Mouse (Mus musculus) liver, adult 2 months (tissue): ENCODE results near the gene Hmgn1. TPM values are rescaled to one million over a fixed set of nuclear protein-coding genes. Genes with fewer than 3 reads are reported as not detected.

Experiments used
- DNase-seq: peaks from one replicate; pipeline ENCODE4 v3.0.0-alpha.2; 2011; ENCODE audit warnings: low read depth, low spot score; ENCODE audit errors: extremely low read depth
- H3K27ac ChIP-seq: fragments of 200-500 bp; replicated peaks from 2 replicates; pipeline ENCODE4 v1.5.1; 2012; ENCODE audit warnings: low read depth, mild to moderate bottlenecking, control low read depth, inconsistent platforms, low read length; ENCODE audit not compliant: insufficient read depth
- H3K27me3 ChIP-seq: fragments of 200-500 bp; 2 replicates; pipeline ENCODE4 v1.6.1; 2012; ENCODE audit warnings: mild to moderate bottlenecking, moderate library complexity, low read length, inconsistent platforms; ENCODE audit not compliant: control insufficient read depth, insufficient read depth
- H3K36me3 ChIP-seq: fragments of 200-500 bp; 2 replicates; pipeline ENCODE4 v1.6.1; 2012; ENCODE audit warnings: low read length, inconsistent platforms; ENCODE audit not compliant: control insufficient read depth, insufficient read depth
- H3K4me1 ChIP-seq: fragments of 200-500 bp; 2 replicates; pipeline ENCODE4 v1.6.1; 2011; ENCODE audit warnings: low read length; ENCODE audit not compliant: control insufficient read depth, insufficient read depth
- H3K4me3 ChIP-seq: fragments of 200-500 bp; 2 replicates; pipeline ENCODE4 v1.5.1; 2011; ENCODE audit warnings: low read depth, mild to moderate bottlenecking, control low read depth, low read length, moderate library complexity; ENCODE audit not compliant: insufficient read depth
- H3K79me2 ChIP-seq: fragments of 200-500 bp; 2 replicates; pipeline ENCODE4 v1.6.1; 2012; ENCODE audit warnings: inconsistent platforms, mild to moderate bottlenecking, low read length, moderate library complexity; ENCODE audit not compliant: control insufficient read depth, insufficient read depth
- H3K9ac ChIP-seq: fragments of 200-500 bp; 2 replicates; pipeline ENCODE4 v1.6.1; 2012; ENCODE audit warnings: low read depth, mild to moderate bottlenecking, control low read depth, inconsistent platforms, low read length
- CTCF ChIP-seq: fragments of 200-500 bp; IDR thresholded peaks from 2 replicates; pipeline ENCODE4 v1.5.1; 2011; ENCODE audit warnings: low read depth, low read length, control low read depth
- POLR2A ChIP-seq: fragments of 200-500 bp; IDR thresholded peaks from 2 replicates; pipeline ENCODE4 v1.6.1; 2011; ENCODE audit warnings: low read length, control low read depth; ENCODE audit not compliant: insufficient read depth; ENCODE audit errors: extremely low read depth
- WGBS: fragments of 180-500 bp; shearing (Covaris S2); methylation state at CpG from one replicate; pipeline ENCODE4 v1.1.7; 2018; 5-methylcytosine and 5-hydroxymethylcytosine counted together
- polyA plus RNA-seq: library from polyadenylated mRNA; depleted of rRNA; stranded (reverse); fragments of >200 nt; gene quantifications from 2 replicates; pipeline ENCODE4 v1.2.3, GENCODE M21; 2012
- total RNA-seq: library from RNA; depleted of rRNA; stranded (reverse); fragments of >200 nt; gene quantifications from 2 replicates; pipeline ENCODE4 v1.2.3, GENCODE M21; 2014

The Hmgn1 gene
- total and polyA plus RNA-seq, 2 experiments, result 11.4 to 48.3 TPM

DNA sequence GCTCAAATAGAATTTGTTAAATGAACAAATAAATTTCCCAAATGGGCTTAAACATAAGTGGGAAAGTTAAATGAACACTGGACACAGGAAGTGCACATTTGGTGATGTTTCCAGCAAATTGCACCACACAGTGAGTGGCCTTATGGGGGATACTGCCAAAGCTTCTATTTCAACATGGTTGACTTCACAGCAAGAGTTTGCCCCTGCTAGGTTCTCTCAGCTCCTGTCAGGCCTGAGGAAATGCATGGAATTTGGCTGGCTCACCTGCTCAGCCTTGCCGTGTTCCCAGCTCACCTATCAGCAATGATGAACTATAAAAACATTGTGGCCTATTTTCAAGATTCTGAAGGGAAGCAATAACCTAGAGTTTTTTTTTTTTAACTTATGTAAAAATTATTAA is 33.4 kb upstream of the Hmgn1 start:
- Histone ChIP-seq H3K27me3 (peaks cover 3% of the 10 kb centered on the region; the same call in 1 of the 2 replicates), H3K36me3 (no peaks in the 10 kb centered on the region), H3K79me2 (no peaks in the 10 kb centered on the region), H3K4me1 (no peaks in the 10 kb centered on the region), H3K27ac (no peak overlapping the region), H3K4me3 (no peak overlapping the region), H3K9ac (no peak overlapping the region)
- no peak for DNase-seq
- TF ChIP-seq CTCF (no peak), POLR2A (no peak)
- WGBS, result 95% methylated on average over 1 of the region's 1 CpGs

DNA sequence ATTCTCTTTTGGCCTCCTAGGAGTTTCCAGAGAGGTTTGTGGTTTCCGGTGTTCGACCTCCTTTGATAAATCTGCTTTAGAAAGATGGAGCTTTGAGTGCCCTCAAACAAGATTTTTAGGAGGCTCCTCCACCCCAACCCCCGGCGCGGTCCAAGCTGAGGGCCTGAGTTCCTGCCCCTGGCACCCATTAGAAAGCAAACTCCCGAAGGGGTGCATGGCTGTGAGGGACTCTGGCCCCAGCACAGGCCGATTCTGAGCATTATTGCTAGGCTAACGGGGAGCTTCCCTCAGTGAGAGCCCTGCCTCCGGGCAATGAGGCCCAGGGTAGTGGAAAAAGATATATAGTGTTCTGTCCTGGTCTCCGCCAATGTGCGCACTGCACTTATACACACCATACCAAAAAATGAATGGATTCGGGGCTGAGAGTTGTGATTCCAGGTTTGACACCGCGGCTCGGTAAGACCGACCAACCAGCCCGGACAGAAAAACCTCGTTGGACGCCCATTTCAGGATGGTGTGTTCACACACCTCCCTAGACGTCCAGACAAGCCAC is 32.3 kb upstream of the Hmgn1 start:
- WGBS, result 89% methylated on average over 20 of the region's 20 CpGs
- DNase-seq, result no peak
- peaks cover 3% of the 10 kb centered on the region; the same call in 1 of the 2 replicates for H3K27me3 ChIP-seq
- no peak for TF ChIP-seq POLR2A
- no peak for TF ChIP-seq CTCF
- H3K79me2 ChIP-seq, result no peaks in the 10 kb centered on the region
- no peak overlapping the region for H3K27ac ChIP-seq
- H3K9ac ChIP-seq, result no peak overlapping the region; the same call in 1 of the 2 replicates
- H3K4me1 ChIP-seq, result no peaks in the 10 kb centered on the region
- H3K36me3 ChIP-seq, result no peaks in the 10 kb centered on the region
- no peak overlapping the region for H3K4me3 ChIP-seq

DNA sequence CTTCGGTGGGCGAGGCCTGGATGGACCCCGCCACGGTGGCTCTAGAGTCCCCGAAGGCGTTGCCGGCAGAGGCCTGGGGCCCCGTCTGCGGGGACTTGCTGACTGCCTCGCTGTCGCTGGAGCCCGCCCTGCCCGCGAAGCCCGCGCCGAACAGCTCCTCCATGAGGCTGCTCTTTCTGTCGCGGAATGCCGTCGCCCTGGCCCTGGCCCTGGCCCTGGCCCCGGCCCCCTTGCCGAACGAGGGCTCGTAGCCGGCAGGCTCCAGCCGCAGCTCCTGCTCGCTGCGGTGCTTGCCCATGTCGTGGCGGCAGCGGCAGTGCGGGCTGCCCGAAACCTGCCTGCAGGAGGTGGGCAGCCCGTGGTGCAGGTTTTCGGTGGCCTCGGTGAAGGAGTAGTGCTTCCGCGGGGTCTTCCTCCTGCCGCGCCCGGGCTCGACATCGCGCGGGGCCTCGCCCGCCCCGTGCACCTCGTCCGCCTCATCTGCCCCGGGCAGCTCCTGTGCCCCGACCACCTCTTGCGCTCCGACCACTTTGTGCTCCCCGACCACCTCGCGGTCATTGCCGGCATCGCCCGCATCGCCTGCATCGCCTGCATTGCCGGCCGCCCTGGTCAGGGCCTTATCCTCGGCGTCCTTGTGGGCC is 31.7 kb upstream of the Hmgn1 start:
- no peak for DNase-seq
- Histone ChIP-seq H3K27ac (no peak overlapping the region), H3K79me2 (no peaks in the 10 kb centered on the region), H3K4me3 (peak overlapping the region; percentile 54; the same call in 1 of the 2 replicates), H3K27me3 (peaks cover 3% of the 10 kb centered on the region; the same call in 1 of the 2 replicates), H3K36me3 (no peaks in the 10 kb centered on the region), H3K4me1 (no peaks in the 10 kb centered on the region), H3K9ac (peak overlapping the region; percentile 77)
- WGBS, result 5% methylated on average over 67 of the region's 67 CpGs
- TF ChIP-seq POLR2A (no peak), CTCF (peak; percentile 29; the same call in 1 of the 2 replicates)

DNA sequence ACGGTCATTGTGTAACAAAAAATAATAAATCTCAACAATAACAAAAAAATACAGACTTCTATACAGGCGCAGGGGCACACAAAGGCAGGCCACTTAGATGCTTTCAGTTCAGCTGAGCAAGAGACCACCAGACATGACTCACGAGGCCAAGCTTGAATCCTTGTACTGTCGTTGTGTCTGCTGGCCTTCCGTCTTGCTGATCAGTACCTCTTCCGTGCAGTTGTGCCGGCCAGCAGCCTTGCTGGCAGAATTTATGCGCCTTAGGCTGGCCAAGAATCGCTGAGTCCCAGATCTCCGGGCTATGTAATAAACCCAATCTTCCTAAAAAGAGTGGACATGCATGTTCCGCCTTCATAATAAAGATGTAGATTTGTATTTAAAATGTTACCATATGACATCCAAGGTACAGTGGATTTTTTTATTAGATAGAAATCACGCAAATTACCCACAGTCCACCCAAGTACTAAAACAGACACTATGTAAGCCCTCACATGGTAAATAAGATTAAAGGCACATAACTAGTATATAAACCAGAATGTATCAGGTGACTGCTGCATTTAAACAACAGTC is 31.1 kb upstream of the Hmgn1 start:
- Histone ChIP-seq H3K4me1 (no peaks in the 10 kb centered on the region), H3K4me3 (peak overlapping the region; percentile 54; the same call in 1 of the 2 replicates), H3K36me3 (no peaks in the 10 kb centered on the region), H3K27me3 (peaks cover 3% of the 10 kb centered on the region; the same call in 1 of the 2 replicates), H3K27ac (no peak overlapping the region), H3K79me2 (no peaks in the 10 kb centered on the region), H3K9ac (peak overlapping the region; percentile 77; the same call in 1 of the 2 replicates)
- TF ChIP-seq POLR2A, result no peak
- TF ChIP-seq CTCF, result no peak
- 84% methylated on average over 12 of the region's 12 CpGs for WGBS
- DNase-seq, result no peak

DNA sequence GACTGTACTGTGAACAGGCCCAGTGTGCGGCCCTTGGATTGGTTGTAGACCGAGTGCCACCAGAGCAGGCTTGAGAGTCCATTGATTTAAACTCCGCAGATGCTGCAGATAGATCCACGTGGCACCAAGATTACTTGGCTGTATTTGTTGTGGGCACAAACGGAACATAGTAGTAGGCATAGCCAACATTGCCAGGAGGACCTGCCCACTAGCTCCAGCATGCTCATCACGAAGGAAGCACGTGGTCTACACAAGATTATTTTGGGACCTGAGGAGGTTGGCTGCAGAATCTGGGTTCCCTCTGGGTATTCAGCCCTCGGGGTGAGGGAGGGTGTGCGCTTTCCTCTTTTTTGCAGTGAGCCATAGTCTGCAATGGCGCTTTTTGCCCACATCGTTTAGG is 29.6 kb upstream of the Hmgn1 start:
- Histone ChIP-seq H3K27ac (no peak overlapping the region), H3K9ac (no peak overlapping the region), H3K4me3 (no peak overlapping the region), H3K79me2 (no peaks in the 10 kb centered on the region), H3K27me3 (peaks cover 3% of the 10 kb centered on the region; the same call in 1 of the 2 replicates), H3K36me3 (no peaks in the 10 kb centered on the region), H3K4me1 (no peaks in the 10 kb centered on the region)
- TF ChIP-seq POLR2A (no peak), CTCF (no peak)
- no peak for DNase-seq
- 89% methylated on average over 11 of the region's 11 CpGs for WGBS
